Mouse (Mus musculus) MN1 (cell line): ENCODE results near the gene Pdk4.

Experiments
- DNase-seq: peaks from one replicate; pipeline ENCODE4 v3.0.0-alpha.2; 2016; ENCODE audit warnings: low spot score

Pdk4 gene

GRCm38 (mm10) chr6:5444331-5444898 lies 51.7 kb downstream of the Pdk4 start:
- no peak for DNase-seq

DNA sequence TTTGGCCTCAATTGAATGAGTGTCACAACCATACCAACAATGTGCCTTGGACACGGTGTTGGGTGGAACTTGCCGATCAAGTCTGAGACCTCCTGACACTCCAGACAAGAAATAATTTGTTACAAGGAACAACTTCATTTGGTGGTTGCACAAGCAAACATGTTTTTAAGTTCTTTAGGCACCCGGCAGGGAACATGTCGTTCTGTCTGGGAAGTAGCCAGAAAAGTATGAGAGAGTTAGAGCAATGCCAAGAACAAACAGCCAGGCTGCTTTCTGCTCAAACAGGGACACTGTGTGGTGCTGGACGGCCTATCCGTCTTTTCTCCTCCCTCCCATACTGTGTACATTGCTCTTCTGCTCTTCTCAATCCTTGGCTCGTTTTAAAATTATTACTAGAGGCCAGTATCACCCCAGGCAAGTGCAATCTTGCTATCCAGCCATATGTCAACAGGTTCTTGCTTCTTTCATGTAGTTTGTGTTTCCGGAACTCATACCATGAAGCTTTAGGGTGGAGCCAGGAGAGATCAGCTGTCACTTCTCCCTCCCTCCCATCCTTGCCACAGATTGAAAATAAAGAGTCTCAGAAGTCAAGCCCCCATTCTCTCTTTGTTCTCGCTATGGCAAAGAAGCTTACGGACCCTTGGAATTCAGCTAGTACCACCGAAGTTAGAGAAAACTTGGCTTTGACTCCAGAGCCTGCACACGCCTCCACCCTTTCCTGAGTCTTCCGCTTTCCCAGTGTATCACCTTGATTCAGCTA lies 52.8 kb downstream of the Pdk4 start:
- DNase-seq: no peak

DNA sequence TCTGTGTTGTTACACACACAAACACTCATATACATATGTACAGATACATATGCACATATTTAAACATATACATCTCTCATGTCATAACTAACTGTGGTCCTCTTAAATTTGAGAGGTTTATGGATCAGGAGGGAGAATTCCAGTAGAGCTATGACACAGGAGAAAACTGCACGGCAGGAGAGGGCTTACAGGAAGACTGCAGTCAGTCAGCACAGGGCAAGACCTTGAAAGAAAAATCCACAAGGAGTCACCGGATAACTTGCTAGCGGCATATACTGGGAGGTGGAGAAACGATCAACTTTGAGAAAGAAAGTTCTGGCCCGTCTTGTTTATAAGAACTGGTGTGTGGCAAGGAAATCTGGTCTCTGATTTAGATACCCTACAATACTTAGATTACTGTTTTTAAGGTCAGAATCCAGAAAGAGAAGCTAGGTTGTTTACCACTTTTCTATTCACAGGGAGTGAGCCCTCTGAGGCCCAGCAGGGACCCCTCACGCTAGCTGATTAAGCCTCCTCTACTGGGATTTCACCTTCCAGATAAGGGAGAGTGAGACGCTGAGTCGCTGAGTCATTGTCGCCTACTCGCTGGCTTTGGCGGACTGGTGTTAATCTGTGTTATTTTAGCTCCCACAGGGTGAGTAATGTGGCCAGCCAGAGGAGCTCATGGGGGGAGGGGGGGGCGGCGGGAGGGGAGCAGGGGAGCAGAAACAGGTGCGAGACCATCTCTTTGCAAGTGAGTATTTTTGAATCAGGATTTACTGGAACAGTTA lies 53.6 kb downstream of the Pdk4 start:
- DNase-seq: no peak

DNA sequence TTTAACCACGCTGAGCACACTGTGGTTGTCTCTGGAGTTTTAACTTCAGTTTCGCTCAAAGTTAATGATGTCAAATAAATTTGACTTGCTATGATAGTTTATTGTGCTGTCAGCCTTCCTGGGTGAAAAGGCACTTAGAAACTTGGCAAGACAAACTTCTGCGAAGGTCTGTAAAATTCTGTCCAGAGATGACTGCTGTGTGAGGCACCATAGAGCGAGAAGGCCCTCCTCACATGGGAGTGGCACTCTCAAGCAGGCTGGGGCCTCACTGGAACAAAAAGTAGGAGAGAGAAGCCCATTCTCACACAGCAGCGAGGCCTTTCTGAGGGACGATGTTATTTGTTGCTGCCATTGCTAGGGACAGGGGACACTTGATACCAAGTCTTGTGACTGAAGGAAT lies 54.9 kb downstream of the Pdk4 start:
- DNase-seq: no peak

DNA sequence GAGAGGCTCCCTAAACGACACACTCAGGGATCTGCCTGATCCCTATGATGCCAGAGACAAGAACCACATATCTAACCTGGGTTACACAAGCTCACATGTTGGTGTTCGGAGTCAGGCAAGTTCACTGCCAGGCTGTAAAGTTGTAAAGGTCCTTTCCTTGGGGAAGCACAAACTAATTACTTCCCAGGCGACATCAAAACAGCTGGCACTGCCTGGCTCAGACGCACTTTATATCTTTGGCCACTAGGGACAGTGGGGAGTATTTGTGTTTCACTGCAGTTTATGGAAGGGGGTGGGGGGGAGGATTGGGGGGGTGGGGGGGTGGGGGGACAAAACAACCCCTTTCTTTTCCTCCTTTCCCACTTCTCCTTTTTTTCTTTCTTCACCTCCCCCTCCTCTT lies 58.4 kb downstream of the Pdk4 start:
- DNase-seq: no peak

DNA sequence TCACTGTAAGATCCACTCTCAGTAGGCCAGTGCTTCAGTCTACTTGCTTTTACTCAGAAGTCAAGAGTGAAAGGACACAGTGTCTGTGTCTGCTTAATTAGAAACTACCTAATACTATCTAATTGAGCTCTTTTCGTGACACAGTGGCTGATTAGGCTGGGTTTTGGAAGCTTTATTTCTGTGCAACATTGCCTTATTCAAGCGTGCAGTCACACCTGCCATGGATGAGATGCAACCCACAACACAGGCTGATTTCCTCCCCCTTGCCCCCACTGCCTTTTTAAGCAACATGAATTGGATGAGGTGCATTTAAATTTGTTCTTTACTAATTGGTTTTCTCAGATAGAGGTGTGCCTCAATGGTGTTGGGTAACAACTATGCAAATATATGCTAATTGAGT lies 62.2 kb downstream of the Pdk4 start:
- DNase-seq: no peak
